Mouse (Mus musculus) liver, embryonic 14.5 days (tissue): ENCODE data around the gene Ola1. TPM values are rescaled to one million over a fixed set of nuclear protein-coding genes. Genes with fewer than 3 reads are reported as not detected.

Experiments
- ATAC-seq: fragments of 200-750 bp; cut with Nextera tagmentation; 2 replicates; pipeline ENCODE4 v1.8.0; 2017; ENCODE audit warnings: moderate number of reproducible peaks, mild to moderate bottlenecking, moderate library complexity; ENCODE audit not compliant: insufficient read depth
- DNase-seq, 3 experiments: peaks; one replicate each; pipeline ENCODE4 v3.0.0-alpha.2; 2012 to 2013; ENCODE audit warnings: low read depth in 3 of 3, low spot score in 3 of 3
- H3K27ac ChIP-seq: fragments of 300-500 bp; sonication (generic); 2 replicates; pipeline ENCODE4 v1.5.1; 2014; ENCODE audit warnings: moderate library complexity, mild to moderate bottlenecking, control low read depth, inconsistent platforms
- H3K27me3 ChIP-seq: fragments of 300-500 bp; sonication (generic); 2 replicates; pipeline ENCODE4 v1.6.1; 2014; ENCODE audit warnings: mild to moderate bottlenecking, low read length, moderate library complexity; ENCODE audit not compliant: control insufficient read depth, insufficient read depth
- H3K36me3 ChIP-seq: fragments of 300-500 bp; sonication (generic); replicated peaks from 2 replicates; pipeline ENCODE4 v1.6.1; 2014; ENCODE audit warnings: low read depth; ENCODE audit not compliant: control insufficient read depth, insufficient read depth
- H3K4me1 ChIP-seq, 2 experiments: fragments of 200-500 bp in 1 of 2; fragments of 300-500 bp in 1 of 2; sonication (generic) in 1 of 2; replicated peaks; 2 replicates each; pipeline ENCODE4 v1.6.1; 2012 to 2014; ENCODE audit warnings: antibody characterized with exemption in 1 of 2, inconsistent platforms in 1 of 2, low read length in 1 of 2; ENCODE audit not compliant: control insufficient read depth in 2 of 2, insufficient read depth in 2 of 2
- H3K4me2 ChIP-seq: fragments of 300-500 bp; sonication (generic); 2 replicates; pipeline ENCODE4 v1.6.1; 2014; ENCODE audit warnings: low read depth, mild to moderate bottlenecking, control low read depth, moderate library complexity
- H3K4me3 ChIP-seq, 2 experiments: fragments of 200-500 bp in 1 of 2; fragments of 300-500 bp in 1 of 2; sonication (generic) in 1 of 2; 2 replicates each; pipeline ENCODE4 v1.5.1; 2012 to 2014; ENCODE audit warnings: low read depth in 2 of 2, low read length in 2 of 2, mild to moderate bottlenecking in 2 of 2, control low read depth in 1 of 2, inconsistent platforms in 1 of 2, moderate library complexity in 1 of 2; ENCODE audit not compliant: insufficient read depth in 1 of 2
- H3K9ac ChIP-seq: fragments of 300-500 bp; sonication (generic); replicated peaks from 2 replicates; pipeline ENCODE4 v1.6.1; 2014; ENCODE audit warnings: mild to moderate bottlenecking, control low read depth, moderate library complexity
- H3K9me3 ChIP-seq: fragments of 300-500 bp; sonication (generic); 2 replicates; pipeline ENCODE4 v1.6.1; 2016; ENCODE audit warnings: low read length, mixed read lengths; ENCODE audit not compliant: control insufficient read depth
- CTCF ChIP-seq: IDR thresholded peaks from 2 replicates; pipeline ENCODE4 v1.5.1; 2016; ENCODE audit warnings: antibody characterized with exemption, low read depth, control low read depth
- EP300 ChIP-seq: IDR thresholded peaks from 2 replicates; pipeline ENCODE4 v1.6.1; 2016; ENCODE audit warnings: antibody characterized with exemption, low read depth
- WGBS: fragments of 180-500 bp; shearing (Covaris S2); extraction: QIAGEN DNeasy Blood & Tissue Kit; methylation state at CpG from one replicate; pipeline ENCODE4 v1.1.7; 2014; ENCODE audit not compliant: insufficient replicate concordance; 5-methylcytosine and 5-hydroxymethylcytosine counted together
- polyA plus RNA-seq, 2 experiments: library from polyadenylated mRNA; depleted of rRNA in 1 of 2; stranded (reverse) in 1 of 2; unstranded in 1 of 2; fragments of >200 nt; fragmentation: Nextera tagmentation in 1 of 2; extraction: Ambion mirVana in 1 of 2; gene quantifications; 2 replicates each; pipeline versions ENCODE4 v1.2.1 to v1.2.3; 2012 to 2014

Ola1 gene
- polyA plus RNA-seq, 2 experiments = 25.2 to 43.0 TPM

- no peak overlapping the region for H3K4me3 ChIP-seq
- H3K9me3 ChIP-seq = no peaks in the 10 kb centered on the region
- no peak overlapping the region for H3K27ac ChIP-seq
- H3K9ac ChIP-seq = no peak overlapping the region
- WGBS = 43% methylated on average over 2 of the region's 2 CpGs
- no peak overlapping the region for H3K4me2 ChIP-seq
- ATAC-seq (no peak), DNase-seq (no peak)
- peaks cover 2 to 6% of the 10 kb centered on the region in 2 experiments; a peak in 2 of 4 replicates for H3K4me1 ChIP-seq
- no peaks in the 10 kb centered on the region for H3K27me3 ChIP-seq
- no peaks in the 10 kb centered on the region for H3K36me3 ChIP-seq
- TF ChIP-seq EP300 (no peak), CTCF (no peak)
These were observed 58.0 kb downstream of the Ola1 start for GRCm38 (mm10) chr2:73160772-73161171.

DNA sequence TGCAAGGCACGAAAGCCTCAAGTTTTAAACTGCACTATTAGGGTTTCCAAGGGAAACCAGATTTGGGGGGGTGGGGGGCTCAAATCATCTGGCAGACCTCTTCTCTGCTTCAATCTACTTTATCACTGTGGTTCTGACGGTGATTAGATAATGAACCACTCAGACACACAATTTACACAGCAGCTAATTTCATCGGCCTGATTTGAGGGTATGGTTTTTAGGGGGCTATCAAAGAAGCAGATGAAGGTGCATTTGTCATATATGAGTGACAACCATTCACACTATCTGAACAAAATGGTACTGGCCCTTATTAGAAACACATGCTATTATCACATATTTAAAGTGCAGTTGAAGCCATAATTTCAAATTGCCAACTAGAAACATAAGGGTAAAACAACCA is 61.5 kb downstream of the Ola1 start:
- H3K4me1 ChIP-seq = peaks cover 2 to 6% of the 10 kb centered on the region in 2 experiments; a peak in 2 of 4 replicates
- no peak for ATAC-seq
- H3K27ac ChIP-seq = no peak overlapping the region
- DNase-seq = no peak
- 82% methylated on average over 3 of the region's 3 CpGs for WGBS
- H3K4me2 ChIP-seq = no peak overlapping the region
- H3K4me3 ChIP-seq = no peak overlapping the region
- H3K36me3 ChIP-seq = no peaks in the 10 kb centered on the region
- H3K27me3 ChIP-seq = no peaks in the 10 kb centered on the region
- H3K9ac ChIP-seq = no peak overlapping the region
- no peaks in the 10 kb centered on the region for H3K9me3 ChIP-seq
- no peak for TF ChIP-seq CTCF
- no peak for TF ChIP-seq EP300

GRCm38 (mm10) chr2:73150526-73150925 is 68.2 kb downstream of the Ola1 start:
- TF ChIP-seq CTCF (no peak), EP300 (no peak)
- DNase-seq = no peak
- Histone ChIP-seq H3K9me3 (no peaks in the 10 kb centered on the region), H3K36me3 (no peaks in the 10 kb centered on the region), H3K4me1 (no peaks in the 10 kb centered on the region), H3K27ac (no peak overlapping the region), H3K4me3 (no peak overlapping the region), H3K4me2 (no peak overlapping the region), H3K9ac (no peak overlapping the region), H3K27me3 (no peaks in the 10 kb centered on the region)
- ATAC-seq = no peak
- WGBS = 87% methylated on average over 3 of the region's 3 CpGs

- Histone ChIP-seq H3K4me3 (no peak overlapping the region), H3K27me3 (no peaks in the 10 kb centered on the region), H3K36me3 (no peaks in the 10 kb centered on the region), H3K9me3 (no peaks in the 10 kb centered on the region), H3K4me2 (no peak overlapping the region), H3K27ac (no peak overlapping the region), H3K4me1 (no peaks in the 10 kb centered on the region), H3K9ac (no peak overlapping the region)
- no peak for ATAC-seq
- DNase-seq = no peak
- TF ChIP-seq CTCF = no peak
- no peak for TF ChIP-seq EP300
- 33% methylated on average over 2 of the region's 2 CpGs for WGBS
These were observed 72.6 kb downstream of the Ola1 start for GRCm38 (mm10) chr2:73146111-73146510.

- Histone ChIP-seq H3K4me2 (no peak overlapping the region), H3K36me3 (no peaks in the 10 kb centered on the region), H3K4me1 (no peaks in the 10 kb centered on the region), H3K27me3 (no peaks in the 10 kb centered on the region), H3K27ac (no peak overlapping the region), H3K4me3 (no peak overlapping the region), H3K9me3 (no peaks in the 10 kb centered on the region), H3K9ac (no peak overlapping the region)
- 86% methylated on average over 2 of the region's 2 CpGs for WGBS
- ATAC-seq = no peak
- no peak for DNase-seq
- TF ChIP-seq CTCF (no peak), EP300 (no peak)
These were observed 75.0 kb downstream of the Ola1 start for GRCm38 (mm10) chr2:73143732-73144131.
